Mouse (Mus musculus) kidney, postnatal 14 days (tissue): Measurements from ENCODE around the gene Slc2a4.
"Not testable (repeated sequence)": the region's sequence is repeated elsewhere in the genome, so short reads cannot be mapped to it uniquely, and the experiment has no call there.

Experiments used
- DNase-seq: peaks from one replicate; pipeline ENCODE4 v3.0.0; 2022; ENCODE audit warnings: mixed read lengths

Slc2a4 gene

DNA sequence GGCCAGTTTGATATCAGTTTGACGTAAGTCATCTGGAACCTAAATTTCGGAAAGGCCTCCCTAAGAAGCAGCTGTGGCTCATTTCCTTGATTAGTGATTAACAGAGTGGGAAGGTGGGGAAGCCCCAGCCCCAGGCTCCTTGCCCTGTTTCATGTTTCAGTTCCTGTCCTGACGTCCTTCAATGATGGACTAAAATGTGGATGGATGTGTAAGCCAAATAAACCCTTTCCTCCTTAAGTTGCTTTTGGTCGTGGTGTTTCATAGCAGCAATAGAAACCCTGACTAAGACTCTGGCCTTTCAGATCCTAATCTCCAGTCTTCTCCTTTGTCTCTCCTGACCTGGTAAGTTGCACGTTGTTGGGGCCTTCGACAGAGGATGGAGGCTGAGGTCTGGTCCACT lies 22.2 kb upstream of the Slc2a4 start:
- no peak for DNase-seq

DNA sequence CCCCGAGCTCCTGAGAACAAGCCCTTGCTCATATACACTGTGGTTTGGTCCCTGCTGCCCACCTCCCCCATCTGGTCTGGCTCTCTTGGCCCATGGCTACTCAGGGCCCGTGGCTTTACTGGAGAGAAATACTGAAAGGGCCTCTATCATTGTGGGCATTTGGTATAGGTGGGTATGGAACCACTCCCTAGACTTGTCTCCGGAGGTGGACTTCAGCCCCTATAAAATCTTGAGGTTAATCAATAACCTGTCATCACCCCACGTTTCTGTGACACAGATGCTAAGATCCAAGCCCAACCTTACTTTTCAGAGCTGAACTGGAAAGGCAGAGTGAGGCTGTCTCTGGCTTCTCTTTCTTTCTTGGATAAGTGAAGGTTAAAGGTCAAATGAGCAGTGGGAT lies 20.8 kb upstream of the Slc2a4 start:
- DNase-seq, result no peak

DNA sequence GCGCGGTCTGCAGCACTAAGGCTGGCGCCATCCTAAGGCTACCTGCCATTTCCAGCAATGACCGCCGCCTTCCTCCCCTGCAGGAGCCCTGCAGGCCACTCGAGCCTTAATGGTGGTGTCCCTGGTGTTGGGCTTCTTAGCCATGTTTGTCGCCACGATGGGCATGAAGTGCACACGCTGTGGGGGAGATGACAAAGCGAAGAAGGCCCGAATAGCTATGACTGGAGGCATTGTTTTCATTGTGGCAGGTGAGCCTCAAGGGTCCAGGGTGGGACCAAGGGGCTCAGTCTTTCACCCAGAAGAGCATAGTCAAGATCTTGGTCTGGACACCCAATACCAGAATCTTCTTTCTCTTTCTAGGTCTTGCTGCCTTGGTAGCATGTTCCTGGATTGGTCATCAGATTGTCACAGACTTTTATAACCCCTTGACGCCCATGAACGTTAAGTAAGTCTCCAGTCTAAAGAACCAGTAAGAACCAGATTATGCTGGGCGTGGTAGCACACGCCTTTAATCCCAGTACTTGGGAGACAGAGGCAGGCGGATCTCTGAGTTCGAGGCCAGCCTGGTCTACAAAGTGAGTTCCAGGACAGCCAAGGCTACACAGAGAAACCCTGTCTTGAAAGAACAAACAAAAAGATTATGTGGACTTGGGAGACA lies 19.0 kb upstream of the Slc2a4 start:
- DNase-seq, result no peak

DNA sequence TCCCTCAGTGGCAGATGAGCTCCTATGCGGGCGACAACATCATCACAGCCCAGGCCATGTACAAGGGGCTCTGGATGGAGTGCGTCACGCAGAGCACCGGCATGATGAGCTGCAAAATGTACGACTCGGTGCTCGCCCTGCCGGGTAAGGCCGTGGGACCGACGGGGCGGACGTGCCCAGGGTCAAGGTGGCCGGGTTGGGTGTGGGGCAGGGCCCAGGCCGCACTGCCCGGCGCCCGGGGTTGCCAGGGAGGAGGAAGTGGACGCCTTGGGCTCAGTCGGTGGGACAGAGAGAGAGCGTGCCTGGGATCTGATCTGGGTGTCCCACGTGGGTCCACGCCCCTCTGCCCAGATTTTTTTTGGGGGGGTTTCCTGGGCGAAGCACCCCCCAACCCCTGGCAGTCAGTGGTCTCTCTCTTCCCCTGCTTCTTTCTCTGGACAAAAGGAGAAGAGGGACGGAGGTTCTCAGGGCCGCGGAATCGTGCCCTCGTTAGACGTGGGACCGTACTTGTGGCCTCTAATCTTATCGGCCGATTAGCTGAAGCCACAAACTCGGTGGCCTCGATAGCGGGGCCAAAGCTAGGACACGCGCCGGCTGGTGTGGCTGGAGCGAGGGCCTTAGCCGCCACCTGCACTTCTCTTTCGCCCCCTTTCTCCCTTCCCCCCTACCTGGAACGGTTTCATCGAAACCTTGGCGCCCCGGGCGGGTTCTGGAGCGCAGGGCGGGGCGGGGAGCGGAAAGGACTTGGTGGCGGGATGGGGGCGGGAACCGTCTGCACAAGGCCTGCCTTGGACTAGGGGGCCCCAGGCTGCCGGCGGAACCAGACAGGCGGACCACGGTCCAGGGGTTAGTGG lies 18.2 kb upstream of the Slc2a4 start:
- DNase-seq, result peak; percentile 78

DNA sequence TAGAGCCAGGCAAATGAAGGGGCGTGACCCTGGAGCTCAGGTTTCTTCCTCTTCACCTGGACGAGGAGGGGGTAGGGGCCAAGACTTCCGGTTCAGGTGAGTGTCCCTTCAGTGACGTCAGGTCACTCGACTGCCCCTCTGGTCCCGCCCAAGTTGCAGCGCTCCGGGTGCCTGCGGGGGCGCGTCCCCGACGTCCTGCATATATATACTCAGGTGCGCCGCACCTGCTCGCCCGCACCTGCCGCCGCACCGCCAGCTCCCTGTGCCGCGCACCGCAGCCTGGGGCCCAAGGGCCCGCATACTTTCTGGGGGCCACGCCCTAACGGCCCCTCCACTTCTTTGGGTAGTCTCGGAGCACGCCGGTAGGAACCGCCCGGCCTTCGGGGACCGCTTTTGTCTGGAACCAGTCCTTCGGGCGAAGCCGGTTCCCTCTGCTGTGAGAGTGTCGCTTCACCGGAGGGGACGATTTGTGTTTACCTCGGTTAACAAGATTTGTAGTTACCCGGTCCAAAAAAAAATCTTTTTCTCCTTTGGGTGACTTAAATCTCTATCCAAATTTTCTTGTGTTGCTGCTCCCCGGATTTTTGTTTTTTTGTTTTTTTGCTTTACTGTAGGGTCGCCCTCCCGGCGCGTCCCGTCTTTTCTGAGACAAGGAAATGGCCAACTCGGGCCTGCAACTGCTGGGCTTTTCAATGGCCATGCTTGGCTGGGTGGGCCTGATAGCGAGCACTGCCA lies 17.4 kb upstream of the Slc2a4 start:
- peak; percentile 84 for DNase-seq

DNA sequence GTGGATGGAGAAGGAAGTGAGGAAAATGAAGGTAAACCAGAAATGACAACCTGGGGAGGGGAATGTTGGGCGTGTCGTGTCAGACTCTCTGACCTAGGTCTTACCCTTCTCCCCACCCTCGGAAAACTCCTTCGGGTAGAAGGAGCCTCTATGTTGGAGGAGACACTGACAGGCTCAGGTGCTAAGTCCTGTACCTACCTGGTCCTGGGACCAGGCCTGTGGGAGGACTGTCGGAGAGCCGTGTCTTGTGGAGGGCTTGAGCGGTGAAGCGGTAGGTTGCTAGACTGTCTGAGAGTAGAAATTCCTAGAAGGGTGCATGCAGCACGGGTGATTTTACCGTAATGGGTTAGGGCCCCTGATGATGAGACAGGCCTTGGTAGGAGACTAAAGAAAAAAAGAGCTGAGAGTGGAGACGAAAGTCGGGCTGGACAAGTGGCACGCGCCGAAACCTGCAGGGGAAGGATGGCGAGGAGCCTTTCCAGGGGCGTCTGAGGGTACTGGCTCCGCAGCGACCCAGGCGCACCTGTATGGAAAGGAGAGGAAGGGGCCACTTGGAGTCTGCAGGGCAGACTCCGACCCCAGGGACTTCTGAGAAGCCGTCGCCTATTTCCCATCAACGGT lies 16.8 kb upstream of the Slc2a4 start, which contains the start of gene Cldn7:
TSS of gene Cldn7 (plus strand) at position 130 of the 621 bp plus-strand sequence.
- DNase-seq, result no peak

DNA sequence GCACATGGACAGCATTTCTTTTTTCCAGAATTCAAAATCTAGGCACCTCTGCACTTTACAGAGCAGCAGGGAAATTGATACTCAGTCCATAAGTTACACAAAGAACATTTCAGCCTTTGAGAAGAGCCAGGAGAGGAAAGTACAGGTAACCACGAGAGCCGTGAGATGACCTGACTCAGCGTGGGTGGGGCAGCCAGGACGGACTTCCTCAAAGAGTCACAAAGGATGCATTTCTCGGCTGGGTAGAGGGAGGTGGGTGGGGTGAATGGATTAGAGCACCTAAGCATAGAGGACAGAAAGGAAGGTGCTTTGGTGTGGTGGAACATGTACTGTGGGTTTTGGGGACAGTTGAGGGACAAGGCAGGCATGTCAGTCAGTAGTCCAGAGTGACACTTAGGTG lies 13.9 kb upstream of the Slc2a4 start:
- DNase-seq, result no peak

DNA sequence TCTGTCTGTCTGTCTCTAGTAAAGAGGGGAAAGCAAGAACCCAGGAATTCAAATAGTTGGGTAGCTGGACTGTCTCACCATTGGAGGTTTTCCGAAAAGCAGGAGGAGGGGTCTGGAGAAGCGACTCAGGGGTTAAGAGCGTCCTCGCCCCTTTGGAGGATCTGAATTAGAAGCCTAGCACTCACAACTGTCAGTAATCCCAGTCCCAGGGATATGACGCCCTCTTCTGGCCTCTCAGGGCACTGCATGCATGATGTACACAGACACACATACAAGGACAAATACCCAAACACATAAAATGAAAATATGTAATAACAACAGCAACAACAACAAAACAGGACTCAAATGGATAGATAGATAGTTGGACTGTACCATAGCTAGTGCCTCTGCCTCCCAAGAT lies 12.6 kb upstream of the Slc2a4 start:
- no peak for DNase-seq

DNA sequence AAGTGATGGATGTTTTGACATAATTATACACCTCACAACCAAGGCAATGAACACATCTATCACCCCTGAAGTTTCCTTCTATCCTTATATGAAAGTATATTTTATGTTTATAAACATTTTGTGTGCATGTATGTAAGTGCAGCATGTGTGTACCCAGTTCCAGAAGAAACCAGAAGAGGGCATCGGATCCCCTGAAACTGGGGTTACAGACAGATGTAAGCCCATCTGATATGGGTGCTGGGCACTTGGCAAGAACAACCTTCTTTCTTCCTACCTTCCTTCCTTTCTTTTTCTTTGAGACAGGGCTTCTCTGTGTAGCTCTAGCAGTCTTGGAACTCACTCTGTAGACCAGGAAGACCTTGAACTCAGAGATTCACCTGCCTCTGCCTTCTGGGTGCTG lies 8.2 kb upstream of the Slc2a4 start:
- no peak for DNase-seq

DNA sequence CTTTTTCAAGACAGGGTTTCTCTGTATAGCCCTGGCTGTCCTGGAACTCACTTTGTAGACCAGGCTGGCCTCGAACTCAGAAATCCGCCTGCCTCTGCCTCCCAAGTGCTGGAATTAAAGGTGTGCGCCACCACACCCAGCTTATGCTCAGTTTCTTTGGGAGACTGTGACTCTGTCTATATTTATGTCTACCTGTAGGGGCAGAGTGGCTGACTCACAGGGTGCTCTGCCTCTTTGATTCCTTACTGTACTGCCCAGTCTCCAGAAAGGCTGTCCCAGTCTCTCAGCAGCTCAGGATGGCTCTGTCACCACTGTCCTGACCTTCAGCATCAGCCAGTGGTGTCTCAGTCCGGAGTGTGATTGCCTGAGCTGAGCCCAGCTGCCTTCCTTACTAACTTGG lies 7.6 kb upstream of the Slc2a4 start:
- DNase-seq, result not testable (repeated sequence)

DNA sequence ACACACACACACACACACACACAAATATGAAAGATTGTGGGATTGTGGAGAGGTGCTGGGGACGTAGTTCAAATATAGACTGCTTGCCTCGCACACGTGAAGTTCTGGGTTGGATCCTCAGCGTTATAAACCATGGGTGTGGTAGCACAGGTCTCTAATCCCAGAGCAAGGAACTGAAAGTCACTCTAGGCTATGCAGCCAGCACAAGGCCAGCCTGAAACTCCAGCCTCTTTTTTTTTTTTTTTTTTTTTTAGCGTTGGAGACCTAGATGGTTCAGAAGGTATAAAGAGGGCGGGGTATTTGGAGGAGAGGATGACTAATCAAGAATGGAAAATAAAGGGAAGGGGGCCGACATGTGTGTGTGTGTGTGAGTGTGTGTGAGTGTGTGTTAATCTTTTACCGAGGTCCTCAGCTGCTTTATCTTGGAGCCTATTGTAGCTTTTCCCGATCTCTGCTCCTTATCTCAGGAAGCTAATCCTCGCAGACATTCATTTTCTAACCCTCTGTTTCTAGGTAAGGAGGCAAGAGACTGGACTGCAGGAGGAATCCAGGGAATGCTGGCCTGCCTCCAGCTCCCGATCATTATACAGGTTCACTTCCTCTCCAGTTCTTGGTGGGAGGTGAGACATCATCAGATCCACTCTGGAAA lies 5.4 kb upstream of the Slc2a4 start:
- no peak for DNase-seq

DNA sequence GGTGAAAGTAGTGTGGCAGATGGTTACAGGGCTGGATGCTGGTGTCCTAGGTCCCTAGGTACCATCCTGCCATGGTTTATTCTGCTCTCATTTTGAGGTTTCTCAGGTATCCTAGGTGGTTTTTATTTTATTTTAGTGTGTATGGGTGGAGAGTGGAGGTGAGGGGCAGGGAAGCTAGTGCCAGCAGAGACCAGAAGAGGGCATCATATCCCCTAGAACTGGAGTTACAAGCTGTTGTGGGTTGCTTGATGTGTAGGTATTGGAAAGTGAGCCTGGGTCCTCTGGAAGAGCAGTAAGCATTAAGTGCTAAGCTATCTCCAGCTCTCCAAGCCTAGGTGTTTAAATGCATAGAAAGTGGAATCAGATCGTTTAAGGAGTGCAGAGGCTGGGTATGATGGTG lies 4.3 kb upstream of the Slc2a4 start:
- DNase-seq, result no peak

DNA sequence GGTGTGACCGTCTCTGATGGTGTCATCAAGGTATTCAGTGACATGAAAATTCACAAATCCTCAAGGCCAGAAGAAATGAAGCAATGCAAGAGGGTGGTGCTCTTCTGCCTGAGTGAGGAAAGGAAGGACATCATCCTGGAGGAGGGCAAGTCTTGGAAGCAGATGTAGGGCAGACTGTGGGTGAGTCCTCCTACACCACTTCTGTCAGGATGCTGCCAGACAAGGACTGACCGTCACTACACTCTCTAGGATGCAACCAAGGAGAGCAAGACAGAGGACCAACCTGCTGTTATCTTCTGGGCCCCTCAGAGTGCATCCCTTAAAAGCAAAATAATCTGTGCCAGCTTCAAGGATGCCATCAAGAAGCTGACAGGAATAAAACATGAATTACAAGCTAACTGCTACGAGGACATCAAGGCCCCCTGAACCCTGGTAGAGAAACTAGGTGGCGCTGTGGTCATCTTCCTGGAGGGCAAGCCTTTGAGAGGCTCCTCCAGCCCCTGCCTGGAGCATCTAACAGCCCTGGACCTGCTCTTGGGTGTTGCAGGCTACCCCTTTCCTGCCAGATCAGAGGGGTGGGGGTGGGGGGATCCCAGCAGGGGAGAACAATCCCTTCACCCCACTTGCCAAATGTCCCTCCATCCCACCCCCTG lies 2.9 kb upstream of the Slc2a4 start:
- no peak for DNase-seq

DNA sequence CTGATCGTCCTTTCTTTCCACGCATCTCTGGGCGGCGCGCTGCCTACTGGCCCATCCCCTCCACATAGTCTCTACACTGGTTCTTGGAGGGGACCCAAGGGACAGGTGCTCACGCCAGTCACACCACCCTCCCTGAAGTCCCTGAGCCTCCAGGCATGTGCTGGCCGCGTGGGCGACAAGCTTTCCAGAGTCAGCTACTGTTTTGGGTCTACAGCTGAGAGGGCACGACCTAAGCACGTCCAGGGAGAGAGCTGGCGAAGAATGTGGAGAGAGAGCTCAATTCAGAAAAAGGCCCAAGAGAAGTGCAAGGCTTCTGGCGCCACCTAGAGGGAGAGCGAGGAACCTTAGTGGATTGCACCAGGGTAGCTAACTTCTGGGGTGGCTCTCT lies 769 bp upstream of the Slc2a4 start:
- peak; percentile 92 for DNase-seq

DNA sequence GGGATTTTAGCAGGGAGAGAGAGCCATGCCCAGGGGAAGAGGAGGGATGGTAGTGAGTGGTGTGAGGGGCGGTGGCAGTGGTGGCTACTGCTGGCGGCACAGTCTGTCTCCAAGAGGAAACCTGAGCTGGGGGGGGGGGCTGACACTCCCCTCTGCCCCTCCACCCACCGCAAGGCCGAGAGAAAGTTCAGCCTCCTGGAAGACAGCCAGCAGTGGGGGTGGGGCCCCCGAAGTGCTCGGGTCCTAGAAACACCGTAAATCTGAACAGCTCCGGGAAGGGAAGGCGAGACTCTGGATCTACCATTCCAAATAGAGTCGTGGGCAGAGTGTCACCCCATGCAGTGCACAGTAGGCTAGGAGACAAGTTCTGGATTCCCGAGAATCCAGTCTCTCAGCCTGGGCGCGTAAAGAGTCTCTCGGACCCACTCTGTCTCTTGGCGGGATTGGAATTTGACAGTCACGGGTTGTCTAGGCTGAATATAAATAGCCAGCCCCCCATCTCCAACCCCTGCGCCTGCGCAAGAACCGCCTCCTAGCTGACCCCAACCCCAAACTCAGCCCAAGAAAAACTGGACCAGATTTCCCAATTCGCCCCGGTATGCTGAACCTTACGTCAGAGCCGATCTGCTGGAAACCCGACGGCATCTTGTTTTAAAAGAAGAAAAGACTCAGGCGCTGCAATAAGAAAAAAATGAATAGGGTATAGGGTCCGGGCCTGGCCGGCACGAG lies 487 bp downstream of the Slc2a4 start:
- DNase-seq, result peak; percentile 72

DNA sequence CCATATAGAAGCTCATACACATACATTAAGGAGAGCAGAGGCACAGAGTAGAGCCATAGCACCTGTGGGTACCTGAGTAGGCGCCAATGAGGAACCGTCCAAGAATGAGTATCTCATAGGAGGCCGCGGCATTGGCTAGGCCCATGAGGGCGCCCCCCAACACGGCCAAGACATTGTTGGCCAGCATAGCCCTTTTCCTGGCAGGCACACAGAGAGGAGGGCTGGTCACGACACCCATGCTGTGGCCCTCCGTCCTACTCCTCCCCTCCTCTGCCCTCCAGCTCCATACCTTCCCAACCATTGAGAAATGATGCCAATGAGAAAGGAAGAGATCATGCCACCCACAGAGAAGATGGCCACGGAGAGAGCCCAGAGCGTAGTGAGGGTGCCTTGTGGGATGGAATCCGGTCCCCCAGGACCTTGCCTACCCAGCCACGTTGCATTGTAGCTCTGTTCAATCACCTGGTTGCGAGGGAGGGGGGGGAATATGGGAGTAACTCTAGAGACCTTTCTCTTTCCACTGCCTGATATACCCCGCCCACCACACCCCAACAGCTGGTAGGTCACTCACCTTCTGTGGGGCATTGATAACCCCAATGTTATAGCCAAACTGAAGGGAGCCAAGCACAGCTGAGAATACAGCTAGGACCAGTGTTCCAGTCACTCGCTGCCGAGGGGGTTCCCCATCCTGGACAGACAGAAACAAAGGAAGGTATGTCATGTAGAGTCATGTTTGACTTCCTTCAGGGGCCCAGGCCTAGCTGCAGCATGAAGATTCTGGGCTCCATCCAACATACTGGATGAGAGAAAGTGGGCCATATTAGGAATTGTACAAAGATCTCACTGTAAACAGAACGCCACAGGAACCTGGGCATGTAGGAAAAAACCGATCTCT lies 1.7 kb downstream of the Slc2a4 start:
- DNase-seq, result no peak

DNA sequence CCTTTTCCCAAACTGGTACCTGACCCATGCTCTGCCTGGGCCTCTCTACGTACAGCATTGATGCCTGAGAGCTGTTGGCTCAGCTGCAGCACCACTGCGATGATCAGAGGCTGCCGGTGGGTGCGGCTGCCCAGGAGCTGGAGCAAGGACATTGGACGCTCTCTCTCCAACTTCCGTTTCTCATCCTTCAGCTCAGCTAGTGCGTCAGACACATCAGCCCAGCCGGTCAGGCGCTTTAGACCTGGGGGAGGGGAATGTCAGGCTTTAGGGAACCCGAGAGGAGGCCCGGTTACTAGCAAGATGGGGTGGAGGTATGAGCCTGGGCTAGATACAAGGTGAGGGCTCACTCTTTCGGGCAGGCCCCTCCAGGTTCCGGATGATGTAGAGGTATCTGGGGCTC lies 2.8 kb downstream of the Slc2a4 start:
- DNase-seq, result no peak

DNA sequence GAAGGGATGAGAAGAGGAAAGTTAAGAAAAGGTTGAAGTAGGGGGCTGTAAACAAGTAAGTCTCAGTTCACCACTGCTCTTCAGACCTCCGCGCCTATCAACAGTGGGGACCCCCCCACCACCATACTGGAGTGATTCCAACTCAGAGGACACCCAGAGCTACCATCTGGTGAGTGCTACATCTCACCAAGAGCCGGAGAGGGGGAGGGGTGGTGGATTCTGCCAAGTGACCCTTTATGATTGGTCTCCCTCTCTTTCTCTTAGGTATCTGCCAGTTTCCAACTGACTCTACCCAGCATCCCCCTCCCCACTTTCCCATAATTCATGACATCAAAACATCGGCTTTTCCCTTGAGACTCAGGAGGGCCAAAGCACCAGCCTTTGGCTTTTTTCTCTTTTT lies 7.0 kb downstream of the Slc2a4 start:
- DNase-seq, result no peak

DNA sequence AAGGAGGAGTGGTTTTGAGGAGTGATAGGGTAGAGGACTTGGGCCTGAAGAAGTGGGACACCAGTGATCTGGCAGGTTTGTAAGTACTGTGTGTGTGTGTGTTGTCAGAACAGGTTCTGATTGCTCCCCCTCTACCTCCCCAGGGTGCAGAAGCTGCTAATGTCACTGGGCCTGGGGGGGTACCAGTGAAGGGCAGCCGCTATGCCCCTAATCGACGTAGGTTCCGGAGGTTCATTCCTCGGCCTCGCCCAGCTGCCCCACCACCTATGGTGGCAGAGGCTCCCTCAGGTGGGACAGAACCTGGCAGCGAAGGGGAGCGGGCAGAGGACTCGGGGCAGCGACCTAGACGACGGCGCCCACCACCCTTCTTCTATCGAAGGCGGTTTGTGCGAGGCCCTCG lies 8.3 kb downstream of the Slc2a4 start:
- no peak for DNase-seq

DNA sequence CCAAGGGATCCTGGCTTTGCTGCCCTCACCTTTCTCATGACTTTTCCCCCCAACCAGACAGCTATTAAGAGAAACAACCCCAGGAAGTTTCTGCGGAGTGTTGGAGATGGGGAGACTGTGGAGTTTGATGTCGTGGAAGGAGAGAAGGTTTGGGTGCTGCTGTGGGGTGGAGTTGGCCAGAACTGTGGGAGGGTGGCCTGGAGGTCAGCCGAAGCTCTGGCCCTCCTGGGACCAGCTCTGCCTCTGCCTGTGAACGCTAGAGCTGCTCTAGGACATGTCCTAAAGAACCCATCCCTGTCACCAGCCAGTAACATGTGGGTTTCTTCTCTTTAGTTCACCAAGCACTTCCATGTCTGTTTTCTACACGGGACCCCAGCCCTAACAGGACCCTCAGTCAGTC lies 8.8 kb downstream of the Slc2a4 start:
- DNase-seq, result no peak
